Comparison of ENCODE assay signal across 14 mouse cellular contexts in the genomic region with DNA sequence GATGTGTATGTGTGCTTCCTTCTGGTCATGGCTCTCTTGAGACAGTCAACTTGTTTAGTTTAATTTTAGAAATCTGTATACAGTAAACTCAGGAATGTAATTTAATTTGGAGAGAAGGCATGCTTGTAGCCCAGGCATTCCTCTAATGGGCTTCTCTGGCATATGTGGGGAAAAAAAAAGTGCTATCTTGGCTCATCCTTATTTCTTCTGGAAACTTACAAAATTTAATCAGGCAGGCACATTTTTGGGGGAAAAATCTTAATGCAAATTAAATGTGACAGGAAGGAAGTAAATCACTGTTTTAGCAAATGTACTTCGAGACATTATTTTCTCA.
DNase-seq lines count a peak whose midpoint lies in the region; ATAC-seq and TF ChIP-seq lines count a peak whose summit lies in the region.
"Had no signal": no experiment of that assay in that cellular context is flagged by ENCODE, and none has a peak within 500 bp of the region (broad histone marks: within the 10 kb centered on the region; RNA-seq: fewer than 3 reads in every experiment).

No protein-coding gene starts in this region.

- no peak overlapping the region for H3K4me3 ChIP-seq in embryonic facial prominence, embryonic 12.5 days
- no peak overlapping the region for H3K4me3 ChIP-seq in embryonic facial prominence, embryonic 10.5 days
- no peak overlapping the region for H3K4me3 ChIP-seq in layer of hippocampus, adult 2 months
- no peak overlapping the region for H3K4me3 ChIP-seq in midbrain, embryonic 15.5 days
- no peak overlapping the region for H3K4me3 ChIP-seq in midbrain, postnatal 0 days (ENCODE audit: low read depth, low read length)
- H3K4me3 ChIP-seq: heart, embryonic 12.5 days; megakaryocyte, embryonic 14.5 days had no signal

- H3K36me3 ChIP-seq in embryonic facial prominence, embryonic 12.5 days: no peaks in the 10 kb centered on the region
- H3K36me3 ChIP-seq in embryonic facial prominence, embryonic 10.5 days (replicated peaks): peaks cover 3% of the 10 kb centered on the region; the same call in 1 of the 2 replicates
- H3K36me3 ChIP-seq in midbrain, embryonic 15.5 days (replicated peaks): no peaks in the 10 kb centered on the region
- no peaks in the 10 kb centered on the region for H3K36me3 ChIP-seq in midbrain, postnatal 0 days (ENCODE audit: insufficient read depth, low read length)
- H3K36me3 ChIP-seq: heart, embryonic 12.5 days had no signal

- peaks cover 42% of the 10 kb centered on the region for H3K4me1 ChIP-seq in embryonic facial prominence, embryonic 12.5 days
- peaks cover 48% of the 10 kb centered on the region for H3K4me1 ChIP-seq in embryonic facial prominence, embryonic 10.5 days
- H3K4me1 ChIP-seq in midbrain, embryonic 15.5 days: peaks cover 24% of the 10 kb centered on the region
- H3K4me1 ChIP-seq in midbrain, postnatal 0 days (ENCODE audit: insufficient read depth, low read length): peaks cover 3% of the 10 kb centered on the region; the same call in 1 of the 2 replicates
- H3K4me1 ChIP-seq: megakaryocyte, embryonic 14.5 days had no signal

- no peak for TF ChIP-seq CTCF in layer of hippocampus, adult 2 months (conservative IDR thresholded peaks at IDR 0.05)
- TF ChIP-seq CTCF in midbrain, postnatal 0 days (IDR thresholded peaks at IDR 0.05): no peak

- no peak overlapping the region for H3K4me2 ChIP-seq in embryonic facial prominence, embryonic 12.5 days (replicated peaks)
- no peak overlapping the region for H3K4me2 ChIP-seq in midbrain, embryonic 15.5 days
- no peak overlapping the region for H3K4me2 ChIP-seq in midbrain, postnatal 0 days (ENCODE audit: low read depth, low read length, poor library complexity, severe bottlenecking)
- H3K4me2 ChIP-seq: heart, embryonic 12.5 days; liver, embryonic 11.5 days had no signal

- WGBS in embryonic facial prominence, embryonic 12.5 days: 41% methylated on average over 1 of the region's 1 CpGs
- WGBS in embryonic facial prominence, embryonic 10.5 days: 61% methylated on average over 1 of the region's 1 CpGs
- WGBS in midbrain, embryonic 15.5 days: 78% methylated on average over 1 of the region's 1 CpGs
- WGBS in midbrain, postnatal 0 days: 71% methylated on average over 1 of the region's 1 CpGs

- H3K27me3 ChIP-seq in embryonic facial prominence, embryonic 12.5 days: no peaks in the 10 kb centered on the region
- H3K27me3 ChIP-seq in embryonic facial prominence, embryonic 10.5 days (replicated peaks; ENCODE audit: low read depth, poor library complexity, severe bottlenecking): no peaks in the 10 kb centered on the region
- H3K27me3 ChIP-seq in midbrain, embryonic 15.5 days (replicated peaks): no peaks in the 10 kb centered on the region
- H3K27me3 ChIP-seq in midbrain, postnatal 0 days (ENCODE audit: insufficient read depth, low read length): no peaks in the 10 kb centered on the region
- H3K27me3 ChIP-seq: heart, embryonic 12.5 days; megakaryocyte, embryonic 14.5 days had no signal

- H3K9ac ChIP-seq in embryonic facial prominence, embryonic 12.5 days: no peak overlapping the region
- H3K9ac ChIP-seq in midbrain, embryonic 15.5 days: no peak overlapping the region
- H3K9ac ChIP-seq in midbrain, postnatal 0 days (replicated peaks; ENCODE audit: low read length, poor library complexity, severe bottlenecking): no peak overlapping the region
- H3K9ac ChIP-seq: heart, embryonic 12.5 days had no signal

- no peaks in the 10 kb centered on the region for H3K9me3 ChIP-seq in embryonic facial prominence, embryonic 12.5 days
- no peaks in the 10 kb centered on the region for H3K9me3 ChIP-seq in embryonic facial prominence, embryonic 10.5 days
- H3K9me3 ChIP-seq in midbrain, embryonic 15.5 days: no peaks in the 10 kb centered on the region
- H3K9me3 ChIP-seq in midbrain, postnatal 0 days (ENCODE audit: low read length): no peaks in the 10 kb centered on the region
- H3K9me3 ChIP-seq: heart, embryonic 12.5 days had no signal

- DNase-seq in embryonic facial prominence, embryonic 10.5 days (ENCODE audit: low spot score): no peak
- no peak for DNase-seq in layer of hippocampus, adult 2 months (ENCODE audit: low spot score in 2 of 2)
- no peak for DNase-seq in layer of hippocampus, postnatal 14 days (ENCODE audit: low spot score in 2 of 2)
- DNase-seq in midbrain, postnatal 0 days (ENCODE audit: low spot score): no peak
- DNase-seq in right cerebral cortex, adult 18-20 months: no peak
- DNase-seq in ovary, adult 18-20 months (ENCODE audit: low spot score): no peak
- DNase-seq: embryo, embryonic 11 days; lung, adult 2 months; spleen, adult 18-20 months had no signal

- 0 out of 2 replicates have a peak overlapping the region, but pooled peaks have one; percentile 30 for H3K27ac ChIP-seq in embryonic facial prominence, embryonic 12.5 days
- H3K27ac ChIP-seq in embryonic facial prominence, embryonic 10.5 days (replicated peaks): no peak overlapping the region
- H3K27ac ChIP-seq in layer of hippocampus, adult 2 months: peak overlapping the region; percentile 81
- H3K27ac ChIP-seq in midbrain, embryonic 15.5 days: peak overlapping the region; percentile 34; the same call in 1 of the 2 replicates
- H3K27ac ChIP-seq in midbrain, postnatal 0 days (ENCODE audit: low read depth, low read length): no peak overlapping the region

- ATAC-seq in embryonic facial prominence, embryonic 12.5 days (ENCODE audit: insufficient number of reproducible peaks, insufficient read depth, low FRiP score, low TSS enrichment): no peak
- ATAC-seq in midbrain, embryonic 15.5 days (replicated peaks): no peak
- ATAC-seq in midbrain, postnatal 0 days (ENCODE audit: low FRiP score): no peak

Comparison
In these comparisons a context has a peak if more than half of its experiments do, and no peak if none do; other contexts are left out.
1. H3K27ac ChIP-seq: peak in embryonic facial prominence, embryonic 12.5 days (single experiment), layer of hippocampus, adult 2 months (single experiment) and midbrain, embryonic 15.5 days (single experiment); none in embryonic facial prominence, embryonic 10.5 days (single experiment) and midbrain, postnatal 0 days (single experiment).